Mouse (Mus musculus): Measurements from ENCODE around the gene Clec10a. TPM values are rescaled to one million over a fixed set of nuclear protein-coding genes. Genes with fewer than 3 reads are reported as not detected.
"Not testable (repeated sequence)": the region's sequence is repeated elsewhere in the genome, so short reads cannot be mapped to it uniquely, and the experiment has no call there.

Clec10a gene
- polyA plus RNA-seq, 1 experiment from 2014 or later: 0.39 TPM

DNA sequence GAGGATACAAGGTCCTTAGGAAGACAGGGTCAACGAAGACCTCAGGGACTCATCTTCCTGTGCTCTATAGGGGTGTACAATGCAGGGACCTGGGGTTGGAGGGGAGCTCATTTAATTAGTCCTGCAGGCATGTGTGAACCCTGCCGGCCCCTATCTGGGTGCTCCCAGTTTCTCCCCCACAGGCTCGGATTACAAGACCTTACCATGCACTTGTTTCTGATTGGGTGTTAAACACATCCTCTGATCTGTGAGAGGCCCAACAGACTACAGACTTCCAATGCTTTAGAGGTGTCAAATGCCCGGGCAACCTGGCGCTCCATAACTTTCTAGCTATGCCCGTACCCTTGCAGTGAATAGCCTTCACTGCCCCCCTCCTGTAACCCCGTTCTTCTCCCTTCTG is 12.1 kb downstream of the Clec10a start:
- no peak overlapping the region for H3K9ac ChIP-seq
- H3K27me3 ChIP-seq (replicated peaks): no peaks in the 10 kb centered on the region
- H3K36me3 ChIP-seq: no peaks in the 10 kb centered on the region
- no peaks in the 10 kb centered on the region for H3K9me3 ChIP-seq
- H3K27ac ChIP-seq: no peak overlapping the region
- no peak overlapping the region for H3K4me2 ChIP-seq (replicated peaks)
- ATAC-seq (ENCODE audit: low FRiP score, low read depth): no peak
- WGBS: 69% methylated on average over 7 of the region's 7 CpGs
- H3K4me3 ChIP-seq: no peak overlapping the region
- no peaks in the 10 kb centered on the region for H3K4me1 ChIP-seq

DNA sequence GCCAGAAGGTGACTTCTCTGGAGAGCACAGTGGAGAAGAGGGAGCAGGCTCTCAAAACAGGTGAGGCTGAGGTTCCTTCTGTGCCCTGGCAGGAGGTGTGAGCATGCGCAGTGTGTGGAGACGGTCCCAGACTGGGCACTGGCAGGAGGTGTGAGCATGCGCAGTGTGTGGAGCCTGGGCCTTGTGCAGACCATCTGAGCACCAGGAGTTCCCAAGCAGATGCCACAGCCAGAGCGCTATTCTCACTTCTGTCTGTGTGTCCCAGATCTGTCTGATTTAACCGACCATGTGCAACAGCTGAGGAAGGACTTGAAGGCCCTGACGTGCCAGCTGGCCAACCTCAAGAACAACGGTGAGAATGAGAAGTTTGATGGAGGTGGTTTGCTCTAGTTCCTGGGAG is 13.5 kb downstream of the Clec10a start:
- H3K4me1 ChIP-seq; H3K27ac ChIP-seq; H3K9ac ChIP-seq; H3K4me2 ChIP-seq (replicated peaks); H3K36me3 ChIP-seq; H3K9me3 ChIP-seq; ATAC-seq (ENCODE audit: low FRiP score, low read depth); H3K27me3 ChIP-seq (replicated peaks); H3K4me3 ChIP-seq: not testable (repeated sequence)
- WGBS: 94% methylated on average over 7 of the region's 7 CpGs

GRCm38 (mm10) chr11:70170291-70170690 is 14.3 kb downstream of the Clec10a start:
- Histone ChIP-seq H3K36me3 (no peaks in the 10 kb centered on the region), H3K27ac (no peak overlapping the region), H3K4me2 (replicated peaks) (no peak overlapping the region), H3K9ac (no peak overlapping the region), H3K4me3 (no peak overlapping the region), H3K27me3 (replicated peaks) (no peaks in the 10 kb centered on the region), H3K4me1 (no peaks in the 10 kb centered on the region), H3K9me3 (no peaks in the 10 kb centered on the region)
- 86% methylated on average over 7 of the region's 7 CpGs for WGBS
- no peak for ATAC-seq (ENCODE audit: low FRiP score, low read depth)

DNA sequence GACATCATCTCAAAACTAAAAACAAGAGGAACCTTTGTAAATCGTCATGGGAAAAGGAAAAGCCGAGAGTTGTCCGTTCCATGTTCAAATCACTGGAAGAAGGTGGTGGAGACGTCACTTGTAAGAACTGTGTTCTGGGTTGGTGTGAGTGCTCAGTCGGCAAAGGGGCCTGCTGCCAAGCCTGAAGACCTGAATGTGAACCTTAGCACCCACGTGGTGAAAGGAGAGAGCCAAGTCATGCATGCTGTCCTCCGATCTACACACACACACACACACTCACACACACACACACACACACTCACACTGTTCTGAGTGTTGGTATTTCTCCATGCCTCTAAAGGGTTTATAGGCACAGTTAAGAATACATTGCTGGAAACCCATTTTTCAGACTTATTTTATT is 15.2 kb downstream of the Clec10a start:
- Histone ChIP-seq H3K9me3 (no peaks in the 10 kb centered on the region), H3K4me2 (replicated peaks) (no peak overlapping the region), H3K4me1 (no peaks in the 10 kb centered on the region), H3K9ac (no peak overlapping the region), H3K27ac (no peak overlapping the region), H3K36me3 (no peaks in the 10 kb centered on the region), H3K27me3 (replicated peaks) (no peaks in the 10 kb centered on the region), H3K4me3 (no peak overlapping the region)
- 84% methylated on average over 7 of the region's 7 CpGs for WGBS
- ATAC-seq (ENCODE audit: low FRiP score, low read depth): no peak

GRCm38 (mm10) chr11:70171847-70172246 is 15.8 kb downstream of the Clec10a start:
- Histone ChIP-seq H3K4me3 (no peak overlapping the region), H3K36me3 (no peaks in the 10 kb centered on the region), H3K27ac (no peak overlapping the region), H3K9me3 (no peaks in the 10 kb centered on the region), H3K9ac (no peak overlapping the region), H3K4me1 (no peaks in the 10 kb centered on the region), H3K27me3 (replicated peaks) (no peaks in the 10 kb centered on the region), H3K4me2 (replicated peaks) (no peak overlapping the region)
- no peak for ATAC-seq (ENCODE audit: low FRiP score, low read depth)
- WGBS: 55% methylated on average over 3 of the region's 3 CpGs

DNA sequence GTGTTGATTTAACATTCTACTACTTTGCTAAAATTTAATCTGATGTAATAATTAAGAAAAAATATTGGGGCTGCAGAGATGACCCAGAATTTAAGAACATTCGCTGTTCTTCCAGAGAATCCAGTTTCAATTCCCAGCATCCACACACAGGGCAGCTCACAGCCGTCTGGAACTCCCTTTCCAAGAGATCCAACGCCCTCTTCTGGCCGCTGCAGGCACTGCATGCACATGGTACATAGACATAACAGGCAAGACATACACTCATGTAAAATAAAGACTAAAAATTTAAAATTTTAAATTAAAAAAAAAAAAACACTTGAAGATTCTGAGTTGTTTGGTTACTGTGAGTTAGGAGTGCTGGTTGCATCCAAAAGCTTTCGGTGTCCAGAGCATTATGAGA is 16.3 kb downstream of the Clec10a start:
- Histone ChIP-seq H3K36me3 (no peaks in the 10 kb centered on the region), H3K27me3 (replicated peaks) (no peaks in the 10 kb centered on the region)

DNA sequence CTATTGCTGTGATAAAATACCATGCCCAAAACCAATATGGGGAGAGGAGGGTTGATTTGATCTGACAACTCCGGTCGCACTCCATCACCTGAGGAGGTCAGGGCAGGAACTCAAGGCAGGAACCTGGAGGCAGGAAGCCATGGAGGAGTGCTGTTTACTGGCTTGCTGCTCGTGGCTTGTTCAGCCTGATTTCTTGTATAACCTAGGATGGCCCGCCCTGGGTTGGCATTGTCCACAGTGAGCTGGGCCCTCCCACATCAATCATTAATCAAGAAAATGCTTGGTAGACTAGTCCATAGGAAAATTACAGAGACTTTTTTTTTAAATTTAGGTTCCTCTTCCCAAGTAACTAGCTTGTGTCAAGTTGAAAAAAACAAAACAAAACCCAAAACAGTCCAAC is 18.5 kb downstream of the Clec10a start:
- ATAC-seq (ENCODE audit: low FRiP score, low read depth): no peak
- H3K36me3 ChIP-seq: no peaks in the 10 kb centered on the region
- H3K4me3 ChIP-seq: no peak overlapping the region
- H3K27ac ChIP-seq: no peak overlapping the region
- no peaks in the 10 kb centered on the region for H3K4me1 ChIP-seq
- no peaks in the 10 kb centered on the region for H3K9me3 ChIP-seq
- no peak overlapping the region for H3K9ac ChIP-seq
- no peaks in the 10 kb centered on the region for H3K27me3 ChIP-seq (replicated peaks)
- no peak overlapping the region for H3K4me2 ChIP-seq (replicated peaks)
- 83% methylated on average over 4 of the region's 4 CpGs for WGBS

More for the DNA sequence above, 16.3 kb downstream of the Clec10a start:
- H3K4me3 ChIP-seq: no peak overlapping the region
- H3K9ac ChIP-seq: no peak overlapping the region
- no peaks in the 10 kb centered on the region for H3K9me3 ChIP-seq
- H3K27ac ChIP-seq: no peak overlapping the region
- no peak overlapping the region for H3K4me2 ChIP-seq (replicated peaks)
- 59% methylated on average over 5 of the region's 5 CpGs for WGBS
- no peaks in the 10 kb centered on the region for H3K4me1 ChIP-seq
- no peak for ATAC-seq (ENCODE audit: low FRiP score, low read depth)

GRCm38 (mm10) chr11:70177647-70178046 is 21.6 kb downstream of the Clec10a start:
- Histone ChIP-seq H3K4me3 (no peak overlapping the region), H3K9me3 (no peaks in the 10 kb centered on the region), H3K4me1 (no peaks in the 10 kb centered on the region), H3K9ac (no peak overlapping the region), H3K36me3 (no peaks in the 10 kb centered on the region), H3K4me2 (replicated peaks) (no peak overlapping the region), H3K27ac (no peak overlapping the region), H3K27me3 (replicated peaks) (no peaks in the 10 kb centered on the region)
- ATAC-seq (ENCODE audit: low FRiP score, low read depth): no peak
- 74% methylated on average over 8 of the region's 8 CpGs for whole genome bisulfite sequencing

GRCm38 (mm10) chr11:70178311-70178710 is 22.3 kb downstream of the Clec10a start:
- H3K9ac ChIP-seq: no peak overlapping the region
- no peak for ATAC-seq (ENCODE audit: low FRiP score, low read depth)
- 88% methylated on average over 11 of the region's 11 CpGs for WGBS
- H3K27ac ChIP-seq: no peak overlapping the region
- H3K36me3 ChIP-seq: no peaks in the 10 kb centered on the region
- H3K4me1 ChIP-seq: no peaks in the 10 kb centered on the region
- no peak overlapping the region for H3K4me2 ChIP-seq (replicated peaks)
- no peaks in the 10 kb centered on the region for H3K9me3 ChIP-seq
- no peaks in the 10 kb centered on the region for H3K27me3 ChIP-seq (replicated peaks)
- no peak overlapping the region for H3K4me3 ChIP-seq

GRCm38 (mm10) chr11:70178756-70179155 is 22.8 kb downstream of the Clec10a start:
- H3K9ac ChIP-seq: no peak overlapping the region
- no peak overlapping the region for H3K27ac ChIP-seq
- H3K9me3 ChIP-seq: no peaks in the 10 kb centered on the region
- H3K36me3 ChIP-seq: no peaks in the 10 kb centered on the region
- WGBS: 84% methylated on average over 11 of the region's 11 CpGs
- H3K4me2 ChIP-seq (replicated peaks): no peak overlapping the region
- no peaks in the 10 kb centered on the region for H3K27me3 ChIP-seq (replicated peaks)
- no peaks in the 10 kb centered on the region for H3K4me1 ChIP-seq
- H3K4me3 ChIP-seq: no peak overlapping the region
- no peak for ATAC-seq (ENCODE audit: low FRiP score, low read depth)

GRCm38 (mm10) chr11:70179401-70179800 is 23.4 kb downstream of the Clec10a start:
- ATAC-seq (ENCODE audit: low FRiP score, low read depth): no peak
- H3K4me2 ChIP-seq (replicated peaks): no peak overlapping the region

DNA sequence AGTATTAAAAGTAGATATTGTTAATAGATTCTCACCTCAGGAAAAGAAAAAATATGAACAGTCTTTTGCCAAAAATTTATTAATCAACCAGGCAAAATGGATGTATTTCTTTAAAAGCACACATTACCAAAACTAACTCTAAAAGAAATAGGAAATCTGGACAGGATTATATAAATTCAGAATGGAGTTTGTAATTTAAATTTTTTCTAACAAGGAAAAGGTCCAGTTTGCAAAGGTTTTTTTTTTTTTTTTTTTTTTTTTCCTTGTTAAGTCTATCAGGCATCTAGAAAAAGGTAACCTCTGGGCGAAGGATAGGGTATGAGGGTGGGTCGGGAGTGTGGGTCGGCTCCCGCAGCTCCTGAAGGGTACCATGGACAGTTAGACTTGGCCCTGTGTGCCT is 24.5 kb downstream of the Clec10a start:
- Histone ChIP-seq H3K27me3 (replicated peaks) (no peaks in the 10 kb centered on the region), H3K27ac (no peak overlapping the region), H3K9ac (no peak overlapping the region), H3K4me3 (no peak overlapping the region), H3K4me1 (no peaks in the 10 kb centered on the region), H3K36me3 (no peaks in the 10 kb centered on the region), H3K4me2 (replicated peaks) (no peak overlapping the region), H3K9me3 (no peaks in the 10 kb centered on the region)
- 94% methylated on average over 4 of the region's 4 CpGs for WGBS
- no peak for ATAC-seq (ENCODE audit: low FRiP score, low read depth)

More at GRCm38 (mm10) chr11:70179401-70179800, 23.4 kb downstream of the Clec10a start:
- H3K4me1 ChIP-seq: no peaks in the 10 kb centered on the region
- no peaks in the 10 kb centered on the region for H3K27me3 ChIP-seq (replicated peaks)
- H3K27ac ChIP-seq: no peak overlapping the region
- no peaks in the 10 kb centered on the region for H3K9me3 ChIP-seq
- H3K9ac ChIP-seq: no peak overlapping the region
- no peak overlapping the region for H3K4me3 ChIP-seq
- WGBS: 47% methylated on average over 14 of the region's 14 CpGs
- H3K36me3 ChIP-seq: no peaks in the 10 kb centered on the region

- Histone ChIP-seq H3K27ac (no peak overlapping the region), H3K9ac (no peak overlapping the region), H3K27me3 (replicated peaks) (no peaks in the 10 kb centered on the region), H3K4me2 (replicated peaks) (no peak overlapping the region), H3K4me3 (no peak overlapping the region), H3K4me1 (no peaks in the 10 kb centered on the region), H3K36me3 (no peaks in the 10 kb centered on the region), H3K9me3 (no peaks in the 10 kb centered on the region)
- no peak for ATAC-seq (ENCODE audit: low FRiP score, low read depth)
- 84% methylated on average over 7 of the region's 7 CpGs for WGBS
Observed at GRCm38 (mm10) chr11:70185120-70185519, 29.1 kb downstream of the Clec10a start.

Measured in neural tube, embryonic 12.5 days (tissue).